Mouse (Mus musculus) embryonic fibroblast, embryonic 13.5 days (primary cell): ENCODE data around the gene Zcchc7.

Source experiments
- CTCF ChIP-seq: IDR thresholded peaks from 2 replicates; pipeline ENCODE4 v1.5.1; 2011; ENCODE audit warnings: mild to moderate bottlenecking, control low read depth, low read length, moderate library complexity, borderline replicate concordance; ENCODE audit not compliant: insufficient read depth
- POLR2A ChIP-seq: IDR thresholded peaks from 2 replicates; pipeline ENCODE4 v1.6.1; 2011; ENCODE audit warnings: low read depth, mild to moderate bottlenecking, control low read depth, low read length, moderate library complexity

DNA sequence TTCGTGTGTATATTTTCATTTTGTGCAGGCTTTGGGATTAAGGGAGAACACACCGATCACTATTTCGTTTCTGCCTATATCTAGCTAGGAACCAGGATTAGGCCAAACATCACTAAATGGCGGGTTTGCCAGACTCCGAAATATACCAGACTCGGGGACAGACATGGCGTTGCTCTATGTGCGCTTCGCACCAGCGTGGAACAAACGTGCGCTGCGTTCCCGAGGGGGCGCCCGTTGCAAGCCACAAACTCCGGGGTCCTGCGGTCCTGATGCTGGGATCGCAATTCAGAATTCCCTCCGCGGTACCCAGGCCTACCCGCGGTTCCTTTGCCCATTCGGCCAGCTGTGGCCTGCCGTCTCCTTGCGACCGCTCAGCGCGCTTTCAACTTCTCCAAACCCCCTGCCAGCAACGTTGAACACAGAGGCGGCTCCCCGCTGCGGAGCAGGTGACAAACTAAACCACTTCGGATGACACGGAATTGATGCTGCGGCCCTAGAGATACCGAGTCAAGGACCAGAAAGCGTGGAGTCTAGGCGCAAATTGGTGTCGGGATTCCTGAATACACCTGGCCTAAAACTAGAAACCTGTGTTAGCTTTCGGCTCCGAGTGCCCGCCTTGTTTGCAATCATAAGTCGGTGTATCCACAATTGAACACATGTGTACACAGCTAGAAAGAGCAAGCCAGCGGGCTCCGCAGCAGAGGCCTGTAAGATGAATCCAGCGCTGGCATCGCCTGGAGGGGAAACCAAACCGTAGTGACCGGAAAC, 42.7 kb upstream of the Zcchc7 start:
- TF ChIP-seq POLR2A (no peak), CTCF (no peak)
